Mouse (Mus musculus) hindbrain, postnatal 0 days (tissue): ENCODE measurements around the gene B3glct. TPM values are rescaled to one million over a fixed set of nuclear protein-coding genes. Genes with fewer than 3 reads are reported as not detected.

ENCODE experiments used
- ATAC-seq: fragments of 200-750 bp; cut with Nextera tagmentation; 2 replicates; pipeline ENCODE4 v1.8.0; 2017; ENCODE audit warnings: mild to moderate bottlenecking, moderate TSS enrichment, moderate library complexity
- DNase-seq: peaks from one replicate; pipeline ENCODE4 v3.0.0-alpha.2; 2015; ENCODE audit warnings: low spot score
- H3K27ac ChIP-seq: fragments of 300-500 bp; sonication (generic); 2 replicates; pipeline ENCODE4 v1.5.1; 2014; ENCODE audit warnings: mild to moderate bottlenecking
- H3K27me3 ChIP-seq: fragments of 300-500 bp; sonication (generic); 2 replicates; pipeline ENCODE4 v1.6.1; 2014; ENCODE audit warnings: low read length, mixed read lengths; ENCODE audit not compliant: insufficient read depth
- H3K36me3 ChIP-seq: fragments of 300-500 bp; sonication (generic); 2 replicates; pipeline ENCODE4 v1.6.1; 2014; ENCODE audit warnings: low read length, mixed read lengths; ENCODE audit not compliant: insufficient read depth
- H3K4me1 ChIP-seq: fragments of 300-500 bp; sonication (generic); 2 replicates; pipeline ENCODE4 v1.6.1; 2014; ENCODE audit warnings: antibody characterized with exemption, low read length, mixed read lengths; ENCODE audit not compliant: insufficient read depth
- H3K4me2 ChIP-seq: fragments of 300-500 bp; sonication (generic); 2 replicates; pipeline ENCODE4 v1.6.1; 2014; ENCODE audit warnings: low read depth, mild to moderate bottlenecking, low read length, moderate library complexity, mixed read lengths
- H3K4me3 ChIP-seq: fragments of 300-500 bp; sonication (generic); 2 replicates; pipeline ENCODE4 v1.5.1; 2014; ENCODE audit warnings: low read length
- H3K9ac ChIP-seq: fragments of 300-500 bp; sonication (generic); replicated peaks from 2 replicates; pipeline ENCODE4 v1.6.1; 2014; ENCODE audit warnings: mild to moderate bottlenecking, low read length, moderate library complexity, mixed read lengths
- H3K9me3 ChIP-seq: fragments of 300-500 bp; sonication (generic); 2 replicates; pipeline ENCODE4 v1.6.1; 2016; ENCODE audit warnings: low read length, mixed read lengths
- CTCF ChIP-seq: IDR thresholded peaks from 2 replicates; pipeline ENCODE4 v1.5.1; 2016; ENCODE audit warnings: antibody characterized with exemption, control low read depth, low read depth
- WGBS: fragments of 180-500 bp; shearing (Covaris S2); extraction: QIAGEN DNeasy Blood & Tissue Kit; methylation state at CpG from one replicate; pipeline ENCODE4 v1.1.7; 2014; 5-methylcytosine and 5-hydroxymethylcytosine counted together
- polyA plus RNA-seq: library from polyadenylated mRNA; unstranded; fragments of >200 nt; fragmentation: Nextera tagmentation; extraction: Ambion mirVana; gene quantifications from 2 replicates; pipeline ENCODE4 v1.2.1, GENCODE M21; 2015
- total RNA-seq: library from RNA; depleted of rRNA; stranded (reverse); fragments of >200 nt; gene quantifications from 2 replicates; pipeline ENCODE4 v1.2.3, GENCODE M21; 2014

The B3glct gene
- total and polyA plus RNA-seq, 2 experiments from 2014 or later: 14.4 to 22.4 TPM

- Histone ChIP-seq H3K9ac (no peak overlapping the region), H3K36me3 (no peaks in the 10 kb centered on the region), H3K4me1 (no peaks in the 10 kb centered on the region), H3K27ac (no peak overlapping the region; the same call in 1 of the 2 replicates), H3K4me2 (0 out of 2 replicates have a peak overlapping the region, but pooled peaks have one; percentile 11), H3K27me3 (no peaks in the 10 kb centered on the region), H3K9me3 (no peaks in the 10 kb centered on the region), H3K4me3 (no peak overlapping the region)
- 40% methylated on average over 11 of the region's 11 CpGs for WGBS
- 0 out of 2 replicates have a peak, but pooled peaks have one; percentile 62 for ATAC-seq
- peak; percentile 74 for TF ChIP-seq CTCF
- DNase-seq: peak; percentile 94
Measured at GRCm38 (mm10) chr5:149713170-149713774, 35.2 kb downstream of the B3glct start.

GRCm38 (mm10) chr5:149713834-149714233 lies 35.8 kb downstream of the B3glct start:
- H3K4me3 ChIP-seq: no peak overlapping the region
- H3K4me1 ChIP-seq: no peaks in the 10 kb centered on the region
- ATAC-seq (no peak), DNase-seq (peak; percentile 33)
- no peaks in the 10 kb centered on the region for H3K27me3 ChIP-seq
- H3K9me3 ChIP-seq: no peaks in the 10 kb centered on the region
- H3K36me3 ChIP-seq: no peaks in the 10 kb centered on the region
- WGBS: 72% methylated on average over 16 of the region's 16 CpGs
- peak overlapping the region; percentile 11; the same call in 1 of the 2 replicates for H3K4me2 ChIP-seq
- TF ChIP-seq CTCF: no peak
- H3K27ac ChIP-seq: no peak overlapping the region; the same call in 1 of the 2 replicates
- no peak overlapping the region for H3K9ac ChIP-seq

GRCm38 (mm10) chr5:149715571-149716328 lies 37.7 kb downstream of the B3glct start:
- no peak overlapping the region for H3K4me2 ChIP-seq
- DNase-seq (no peak), ATAC-seq (no peak)
- TF ChIP-seq CTCF: no peak
- H3K27me3 ChIP-seq: no peaks in the 10 kb centered on the region
- no peak overlapping the region for H3K27ac ChIP-seq
- no peaks in the 10 kb centered on the region for H3K4me1 ChIP-seq
- WGBS: 45% methylated on average over 15 of the region's 15 CpGs
- H3K9me3 ChIP-seq: no peaks in the 10 kb centered on the region
- no peaks in the 10 kb centered on the region for H3K36me3 ChIP-seq
- H3K9ac ChIP-seq: no peak overlapping the region
- H3K4me3 ChIP-seq: no peak overlapping the region

GRCm38 (mm10) chr5:149716329-149716690 lies 38.3 kb downstream of the B3glct start:
- ATAC-seq: no peak
- no peak overlapping the region for H3K4me2 ChIP-seq

GRCm38 (mm10) chr5:149731776-149732175 lies 53.7 kb downstream of the B3glct start:
- Histone ChIP-seq H3K36me3 (no peaks in the 10 kb centered on the region), H3K27me3 (no peaks in the 10 kb centered on the region), H3K4me3 (no peak overlapping the region), H3K9me3 (no peaks in the 10 kb centered on the region), H3K4me2 (no peak overlapping the region), H3K27ac (no peak overlapping the region), H3K9ac (no peak overlapping the region), H3K4me1 (no peaks in the 10 kb centered on the region)
- TF ChIP-seq CTCF: peak; percentile 23; the same call in 1 of the 2 replicates
- no peak for DNase-seq
- WGBS: 87% methylated on average over 8 of the region's 8 CpGs
- ATAC-seq: no peak

More at GRCm38 (mm10) chr5:149716329-149716690, 38.3 kb downstream of the B3glct start:
- DNase-seq: no peak
- Histone ChIP-seq H3K9me3 (no peaks in the 10 kb centered on the region), H3K36me3 (no peaks in the 10 kb centered on the region), H3K27ac (no peak overlapping the region), H3K9ac (no peak overlapping the region), H3K27me3 (no peaks in the 10 kb centered on the region), H3K4me1 (no peaks in the 10 kb centered on the region), H3K4me3 (no peak overlapping the region)
- TF ChIP-seq CTCF: no peak
- WGBS: 35% methylated on average over 3 of the region's 3 CpGs

- H3K27me3 ChIP-seq: no peaks in the 10 kb centered on the region
- no peaks in the 10 kb centered on the region for H3K4me1 ChIP-seq
- no peaks in the 10 kb centered on the region for H3K9me3 ChIP-seq
- TF ChIP-seq CTCF: no peak
- H3K9ac ChIP-seq: no peak overlapping the region
- no peaks in the 10 kb centered on the region; the same call in 1 of the 2 replicates for H3K36me3 ChIP-seq
- DNase-seq: no peak
- no peak overlapping the region for H3K4me3 ChIP-seq
- H3K27ac ChIP-seq: no peak overlapping the region
- 0 out of 2 replicates have a peak, but pooled peaks have one; percentile 27 for ATAC-seq
- no peak overlapping the region for H3K4me2 ChIP-seq
- WGBS: 93% methylated on average over 1 of the region's 1 CpGs
Measured at GRCm38 (mm10) chr5:149737210-149737609, 59.2 kb downstream of the B3glct start.
